Mouse (Mus musculus) activated CD4-positive, CD25-positive, alpha-beta regulatory T cell, adult 9 weeks (primary cell): Measurements from ENCODE around the gene Gm8281. TPM values are rescaled to one million over a fixed set of nuclear protein-coding genes. Genes with fewer than 3 reads are reported as not detected.

ENCODE experiments used
- polyA plus RNA-seq: library from polyadenylated mRNA; unstranded; fragments of 100-300 nt; shearing (Covaris generic); gene quantifications from one replicate; pipeline ENCODE4 v1.2.1, GENCODE M21; 2017

Gene Gm8281
- 8.3 TPM for polyA plus RNA-seq

GRCm38 (mm10) chr14:5070611-5071490 is at the start of gene Gm8281:
Gene Gm8281, plus strand, starts transcription at chr14:5071040.

GRCm38 (mm10) chr14:5050329-5050728 is 20.5 kb upstream of the Gm8281 start, which contains the start of gene 4930555G01Rik:
Gene 4930555G01Rik, plus strand, starts transcription at chr14:5050629.

GRCm38 (mm10) chr14:5131219-5131618 is 60.4 kb downstream of the Gm8281 start, which contains the start of gene Gm8279:
Gene Gm8279, plus strand, starts transcription at chr14:5131519.

Other genes starting within 250 kb of the Gm8281 start
- gene Gm3269, start 232.9 kb upstream of the Gm8281 start, polyA plus RNA-seq: not detected
- gene Gm3264, start 215.5 kb upstream of the Gm8281 start, polyA plus RNA-seq: 1.6 TPM
- gene Gm3278, start 178.6 kb upstream of the Gm8281 start, polyA plus RNA-seq: not detected
- 0.24 TPM for gene Gm8297, start 87.1 kb upstream of the Gm8281 start, polyA plus RNA-seq
- gene Gm3298, start 55.1 kb upstream of the Gm8281 start, polyA plus RNA-seq: not detected
- not detected for gene 4930555G01Rik, start 20.4 kb upstream of the Gm8281 start, polyA plus RNA-seq
- not detected for gene Gm8279, start 60.5 kb downstream of the Gm8281 start, polyA plus RNA-seq
- gene Gm3317, start 93.5 kb downstream of the Gm8281 start, polyA plus RNA-seq: not detected
- gene Gm8271, start 114.8 kb downstream of the Gm8281 start, polyA plus RNA-seq: not detected
- not detected for gene Gm3526, start 189.5 kb downstream of the Gm8281 start, polyA plus RNA-seq